Mouse (Mus musculus): ENCODE results near the gene Olfr916. TPM values are rescaled to one million over a fixed set of nuclear protein-coding genes. Genes with fewer than 3 reads are reported as not detected.

Olfr916 gene
- not detected in 2 replicates for polyA plus RNA-seq (2014; fragmentation: Nextera tagmentation; extraction: Ambion mirVana)

GRCm38 (mm10) chr9:38659775-38660174 is at the start of gene Olfr916:
TSS of gene Olfr916 (minus strand) at chr9:38659875.
- Histone ChIP-seq H3K27ac (ENCODE audit: low read length) (no peak within 1 kb of the TSS), H3K4me3 (ENCODE audit: low read depth, low read length) (no peak within 1 kb of the TSS), H3K36me3 (ENCODE audit: control insufficient read depth, insufficient read depth, low read length) (no peaks in the 10 kb centered on the region), H3K4me2 (replicated peaks; ENCODE audit: low read depth, low read length) (no peak within 1 kb of the TSS), H3K9ac (replicated peaks; ENCODE audit: low read depth, low read length) (no peak within 1 kb of the TSS), H3K9me3 (ENCODE audit: control insufficient read depth, low read depth, low read length) (no peaks in the 10 kb centered on the region), H3K27me3 (ENCODE audit: control insufficient read depth, insufficient read depth, low read length) (no peaks in the 10 kb centered on the region), H3K4me1 (ENCODE audit: control insufficient read depth, insufficient read depth, low read length) (no peaks in the 10 kb centered on the region)
- WGBS = 55% methylated on average over 1 of the region's 1 CpGs
- ATAC-seq (ENCODE audit: insufficient number of reproducible peaks, insufficient read depth, low FRiP score, low read depth) = no peak

- H3K36me3 ChIP-seq (ENCODE audit: control insufficient read depth, insufficient read depth, low read length) = no peaks in the 10 kb centered on the region
- no peak within 1 kb of the TSS for H3K4me2 ChIP-seq (replicated peaks; ENCODE audit: low read depth, low read length)
- no peaks in the 10 kb centered on the region for H3K9me3 ChIP-seq (ENCODE audit: control insufficient read depth, low read depth, low read length)
- 84% methylated on average over 2 of the region's 2 CpGs for WGBS
- ATAC-seq (ENCODE audit: insufficient number of reproducible peaks, insufficient read depth, low FRiP score, low read depth) = no peak
- no peaks in the 10 kb centered on the region for H3K4me1 ChIP-seq (ENCODE audit: control insufficient read depth, insufficient read depth, low read length)
- H3K9ac ChIP-seq (replicated peaks; ENCODE audit: low read depth, low read length) = no peak within 1 kb of the TSS
- no peak within 1 kb of the TSS for H3K27ac ChIP-seq (ENCODE audit: low read length)
- H3K4me3 ChIP-seq (ENCODE audit: low read depth, low read length) = no peak within 1 kb of the TSS
- no peaks in the 10 kb centered on the region for H3K27me3 ChIP-seq (ENCODE audit: control insufficient read depth, insufficient read depth, low read length)
Measured at GRCm38 (mm10) chr9:38674501-38674900, 14.8 kb upstream of the Olfr916 start, which contains the start of gene Olfr918. TSS of gene Olfr918 (minus strand) at chr9:38674601.

GRCm38 (mm10) chr9:38672887-38673286 is 13.2 kb upstream of the Olfr916 start:
- 83% methylated on average over 2 of the region's 2 CpGs for WGBS
- no peak overlapping the region for H3K9ac ChIP-seq (replicated peaks; ENCODE audit: low read depth, low read length)

GRCm38 (mm10) chr9:38665742-38666141 is 6.1 kb upstream of the Olfr916 start, which contains the start of gene Olfr917:
TSS of gene Olfr917 (minus strand) at chr9:38665842.
- Histone ChIP-seq H3K4me3 (ENCODE audit: low read depth, low read length) (no peak within 1 kb of the TSS), H3K4me1 (ENCODE audit: control insufficient read depth, insufficient read depth, low read length) (no peaks in the 10 kb centered on the region), H3K36me3 (ENCODE audit: control insufficient read depth, insufficient read depth, low read length) (no peaks in the 10 kb centered on the region), H3K9ac (replicated peaks; ENCODE audit: low read depth, low read length) (no peak within 1 kb of the TSS), H3K27me3 (ENCODE audit: control insufficient read depth, insufficient read depth, low read length) (no peaks in the 10 kb centered on the region), H3K27ac (ENCODE audit: low read length) (no peak within 1 kb of the TSS), H3K9me3 (ENCODE audit: control insufficient read depth, low read depth, low read length) (no peaks in the 10 kb centered on the region), H3K4me2 (replicated peaks; ENCODE audit: low read depth, low read length) (no peak within 1 kb of the TSS)
- ATAC-seq (ENCODE audit: insufficient number of reproducible peaks, insufficient read depth, low FRiP score, low read depth) = no peak
- 68% methylated on average over 1 of the region's 1 CpGs for WGBS

More at GRCm38 (mm10) chr9:38672887-38673286, 13.2 kb upstream of the Olfr916 start:
- Histone ChIP-seq H3K36me3 (ENCODE audit: control insufficient read depth, insufficient read depth, low read length) (no peaks in the 10 kb centered on the region), H3K27ac (ENCODE audit: low read length) (no peak overlapping the region), H3K4me1 (ENCODE audit: control insufficient read depth, insufficient read depth, low read length) (no peaks in the 10 kb centered on the region), H3K27me3 (ENCODE audit: control insufficient read depth, insufficient read depth, low read length) (no peaks in the 10 kb centered on the region), H3K9me3 (ENCODE audit: control insufficient read depth, low read depth, low read length) (no peaks in the 10 kb centered on the region), H3K4me3 (ENCODE audit: low read depth, low read length) (no peak overlapping the region), H3K4me2 (replicated peaks; ENCODE audit: low read depth, low read length) (no peak overlapping the region)
- ATAC-seq (ENCODE audit: insufficient number of reproducible peaks, insufficient read depth, low FRiP score, low read depth) = no peak

GRCm38 (mm10) chr9:38632406-38632805 is 27.3 kb downstream of the Olfr916 start:
- H3K4me3 ChIP-seq (ENCODE audit: low read depth, low read length) = no peak overlapping the region
- H3K36me3 ChIP-seq (ENCODE audit: control insufficient read depth, insufficient read depth, low read length) = no peaks in the 10 kb centered on the region
- WGBS = 81% methylated on average over 4 of the region's 4 CpGs
- no peaks in the 10 kb centered on the region for H3K4me1 ChIP-seq (ENCODE audit: control insufficient read depth, insufficient read depth, low read length)
- no peak overlapping the region for H3K9ac ChIP-seq (replicated peaks; ENCODE audit: low read depth, low read length)
- ATAC-seq (ENCODE audit: insufficient number of reproducible peaks, insufficient read depth, low FRiP score, low read depth) = no peak
- H3K27ac ChIP-seq (ENCODE audit: low read length) = no peak overlapping the region
- H3K4me2 ChIP-seq (replicated peaks; ENCODE audit: low read depth, low read length) = no peak overlapping the region
- no peaks in the 10 kb centered on the region for H3K27me3 ChIP-seq (ENCODE audit: control insufficient read depth, insufficient read depth, low read length)
- H3K9me3 ChIP-seq (ENCODE audit: control insufficient read depth, low read depth, low read length) = no peaks in the 10 kb centered on the region

Other genes starting within 250 kb of the Olfr916 start
- not detected in 2 replicates for gene Olfr901, start 230.4 kb downstream of the Olfr916 start, polyA plus RNA-seq (2014; fragmentation: Nextera tagmentation; extraction: Ambion mirVana)
- not detected in 2 replicates for gene Olfr902, start 212.2 kb downstream of the Olfr916 start, polyA plus RNA-seq (2014; fragmentation: Nextera tagmentation; extraction: Ambion mirVana)
- gene Olfr904, start 196.7 kb downstream of the Olfr916 start, polyA plus RNA-seq (2014; fragmentation: Nextera tagmentation; extraction: Ambion mirVana) = not detected in 2 replicates
- not detected in 2 replicates for gene Olfr905, start 188.8 kb downstream of the Olfr916 start, polyA plus RNA-seq (2014; fragmentation: Nextera tagmentation; extraction: Ambion mirVana)
- not detected in 2 replicates for gene Olfr906, start 172.8 kb downstream of the Olfr916 start, polyA plus RNA-seq (2014; fragmentation: Nextera tagmentation; extraction: Ambion mirVana)
- gene Olfr907, start 164.1 kb downstream of the Olfr916 start, polyA plus RNA-seq (2014; fragmentation: Nextera tagmentation; extraction: Ambion mirVana) = not detected in 2 replicates
- gene Olfr911-ps1, start 138.3 kb downstream of the Olfr916 start, polyA plus RNA-seq (2014; fragmentation: Nextera tagmentation; extraction: Ambion mirVana) = not detected in 2 replicates
- not detected in 2 replicates for gene Olfr910, start 122.0 kb downstream of the Olfr916 start, polyA plus RNA-seq (2014; fragmentation: Nextera tagmentation; extraction: Ambion mirVana)
- gene Olfr912, start 79.7 kb downstream of the Olfr916 start, polyA plus RNA-seq (2014; fragmentation: Nextera tagmentation; extraction: Ambion mirVana) = not detected in 2 replicates
- not detected in 2 replicates for gene Olfr913, start 67.1 kb downstream of the Olfr916 start, polyA plus RNA-seq (2014; fragmentation: Nextera tagmentation; extraction: Ambion mirVana)
- not detected in 2 replicates for gene Olfr914, start 54.8 kb downstream of the Olfr916 start, polyA plus RNA-seq (2014; fragmentation: Nextera tagmentation; extraction: Ambion mirVana)
- not detected in 2 replicates for gene Olfr917, start 6.0 kb upstream of the Olfr916 start, polyA plus RNA-seq (2014; fragmentation: Nextera tagmentation; extraction: Ambion mirVana)
- gene Olfr918, start 14.7 kb upstream of the Olfr916 start, polyA plus RNA-seq (2014; fragmentation: Nextera tagmentation; extraction: Ambion mirVana) = not detected in 2 replicates
- not detected in 2 replicates for gene Olfr919, start 43.8 kb upstream of the Olfr916 start, polyA plus RNA-seq (2014; fragmentation: Nextera tagmentation; extraction: Ambion mirVana)
- 25.4 and 26.3 TPM in 2 replicates for gene Vwa5a, start 58.4 kb upstream of the Olfr916 start, polyA plus RNA-seq (2014; fragmentation: Nextera tagmentation; extraction: Ambion mirVana)
- 0.08 and 0.17 TPM in 2 replicates for gene Olfr920, start 92.4 kb upstream of the Olfr916 start, polyA plus RNA-seq (2014; fragmentation: Nextera tagmentation; extraction: Ambion mirVana)
- not detected in 2 replicates for gene Olfr921, start 113.2 kb upstream of the Olfr916 start, polyA plus RNA-seq (2014; fragmentation: Nextera tagmentation; extraction: Ambion mirVana)
- not detected in 2 replicates for gene Olfr922, start 154.7 kb upstream of the Olfr916 start, polyA plus RNA-seq (2014; fragmentation: Nextera tagmentation; extraction: Ambion mirVana)
- not detected in 2 replicates for gene Olfr923, start 166.7 kb upstream of the Olfr916 start, polyA plus RNA-seq (2014; fragmentation: Nextera tagmentation; extraction: Ambion mirVana)
- gene Olfr924, start 184.6 kb upstream of the Olfr916 start, polyA plus RNA-seq (2014; fragmentation: Nextera tagmentation; extraction: Ambion mirVana) = not detected in 2 replicates
- not detected in 2 replicates for gene Olfr26, start 195.2 kb upstream of the Olfr916 start, polyA plus RNA-seq (2014; fragmentation: Nextera tagmentation; extraction: Ambion mirVana)
- not detected in 2 replicates for gene Olfr926, start 217.3 kb upstream of the Olfr916 start, polyA plus RNA-seq (2014; fragmentation: Nextera tagmentation; extraction: Ambion mirVana)